Mouse (Mus musculus): ENCODE data around the gene Ntan1. TPM values are rescaled to one million over a fixed set of nuclear protein-coding genes. Genes with fewer than 3 reads are reported as not detected.
A peak's percentile ranks its signal among the peaks of the same experiment; 100 is the strongest.
"Not testable (repeated sequence)": the region's sequence is repeated elsewhere in the genome, so short reads cannot be mapped to it uniquely, and the experiment has no call there.

The Ntan1 gene
- polyA plus RNA-seq, 1 experiment from 2014 or later: 149 TPM

DNA sequence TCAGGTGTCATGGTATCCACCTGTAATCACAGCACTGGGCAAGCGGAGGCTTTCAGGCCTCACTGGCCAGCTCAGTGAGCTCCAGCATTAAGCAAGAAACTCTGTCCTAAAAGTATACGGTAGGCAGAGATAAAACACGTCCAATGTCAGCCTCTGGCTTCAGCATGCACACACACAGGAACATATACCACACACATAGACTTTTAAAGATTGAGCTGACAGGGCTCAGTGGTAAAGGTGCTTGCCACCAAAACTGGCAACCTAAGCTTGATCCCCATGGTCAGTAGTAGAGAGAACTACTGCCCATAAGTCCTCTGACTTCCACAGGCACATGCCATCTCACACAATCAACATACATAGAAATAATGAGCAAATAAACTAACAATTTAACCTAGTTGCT, 22.3 kb downstream of the Ntan1 start:
- DNase-seq (ENCODE audit: low spot score): no peak
- H3K4me1 ChIP-seq: no peaks in the 10 kb centered on the region
- no peaks in the 10 kb centered on the region for H3K9me3 ChIP-seq
- H3K27ac ChIP-seq (replicated peaks): no peak overlapping the region
- WGBS: 95% methylated on average over 3 of the region's 3 CpGs
- peaks cover 95% of the 10 kb centered on the region for H3K36me3 ChIP-seq (replicated peaks)
- no peaks in the 10 kb centered on the region for H3K27me3 ChIP-seq (replicated peaks; ENCODE audit: low read depth, poor library complexity, severe bottlenecking)
- no peak overlapping the region for H3K4me3 ChIP-seq

DNA sequence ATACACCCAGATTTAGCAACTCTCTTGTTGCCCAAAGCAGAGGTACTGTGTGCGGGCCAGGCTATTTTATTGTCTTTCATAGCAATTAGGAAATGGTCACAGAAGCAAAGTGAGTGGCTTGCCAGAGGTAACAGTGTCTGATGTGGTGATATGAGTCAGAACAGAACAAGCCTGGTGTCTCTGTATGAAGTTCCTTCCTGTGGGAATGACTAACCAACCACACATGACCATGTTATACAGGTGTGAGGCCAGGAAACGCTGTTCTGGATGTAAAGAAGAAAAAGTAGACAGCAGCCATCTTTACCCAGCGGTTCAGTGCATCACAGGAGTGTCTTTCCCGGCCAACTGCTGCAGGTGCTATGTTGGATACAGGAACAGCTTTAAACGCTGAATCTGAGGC, 26.4 kb downstream of the Ntan1 start:
- Histone ChIP-seq H3K9me3 (no peaks in the 10 kb centered on the region), H3K4me3 (no peak overlapping the region), H3K36me3 (replicated peaks) (peaks cover 79% of the 10 kb centered on the region), H3K27me3 (replicated peaks; ENCODE audit: low read depth, poor library complexity, severe bottlenecking) (no peaks in the 10 kb centered on the region), H3K27ac (replicated peaks) (no peak overlapping the region), H3K4me1 (no peaks in the 10 kb centered on the region)
- DNase-seq (ENCODE audit: low spot score): no peak
- WGBS: 90% methylated on average over 5 of the region's 5 CpGs

DNA sequence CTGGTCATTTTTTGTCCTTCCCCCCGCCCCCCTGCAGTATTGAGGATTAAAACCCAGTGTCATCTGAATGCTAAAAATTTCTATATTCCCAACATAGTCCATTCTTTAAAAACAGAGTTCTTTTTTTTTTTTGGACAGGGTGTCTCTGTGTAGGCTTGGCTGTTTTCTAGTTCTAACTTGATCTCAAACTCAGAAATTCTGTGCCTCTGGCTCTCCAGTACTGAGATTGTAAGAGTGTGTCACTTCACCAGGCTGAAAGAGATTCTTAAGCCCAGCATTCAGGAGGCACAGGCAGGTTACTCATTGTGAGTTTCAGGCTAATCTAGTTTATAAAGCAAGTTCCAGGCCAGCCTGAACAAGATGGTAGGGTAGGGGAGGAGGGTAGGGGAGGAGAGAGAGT, 28.0 kb downstream of the Ntan1 start:
- Histone ChIP-seq H3K4me1 (no peaks in the 10 kb centered on the region), H3K36me3 (replicated peaks) (peaks cover 70% of the 10 kb centered on the region), H3K4me3 (no peak overlapping the region), H3K27me3 (replicated peaks; ENCODE audit: low read depth, poor library complexity, severe bottlenecking) (no peaks in the 10 kb centered on the region), H3K9me3 (no peaks in the 10 kb centered on the region), H3K27ac (replicated peaks) (no peak overlapping the region)
- WGBS: 91% methylated on average over 1 of the region's 1 CpGs
- DNase-seq (ENCODE audit: low spot score): no peak

DNA sequence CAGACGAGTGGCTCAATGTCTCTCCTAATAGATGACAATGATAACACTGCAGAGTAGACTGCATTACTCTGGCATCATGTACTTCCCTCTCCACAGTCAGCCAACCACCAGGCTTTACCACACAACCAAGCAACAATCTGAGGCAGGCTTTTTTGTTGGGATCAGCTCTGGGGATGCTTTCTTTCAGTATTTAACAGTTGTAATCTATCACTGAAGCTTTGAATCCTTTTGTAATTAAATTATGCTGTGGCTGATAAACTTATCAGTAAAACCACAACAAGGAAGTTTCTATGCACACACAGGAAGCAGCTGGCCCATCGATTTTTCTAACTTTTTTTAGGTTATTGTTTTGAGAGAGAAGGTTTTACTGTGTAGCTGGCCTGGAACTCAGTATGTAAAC, 29.7 kb downstream of the Ntan1 start:
- Histone ChIP-seq H3K4me1 (no peaks in the 10 kb centered on the region), H3K27ac (replicated peaks) (no peak overlapping the region), H3K9me3 (no peaks in the 10 kb centered on the region), H3K36me3 (replicated peaks) (peaks cover 68% of the 10 kb centered on the region), H3K27me3 (replicated peaks; ENCODE audit: low read depth, poor library complexity, severe bottlenecking) (no peaks in the 10 kb centered on the region), H3K4me3 (no peak overlapping the region)
- no peak for DNase-seq (ENCODE audit: low spot score)
- WGBS: 83% methylated on average over 2 of the region's 2 CpGs

DNA sequence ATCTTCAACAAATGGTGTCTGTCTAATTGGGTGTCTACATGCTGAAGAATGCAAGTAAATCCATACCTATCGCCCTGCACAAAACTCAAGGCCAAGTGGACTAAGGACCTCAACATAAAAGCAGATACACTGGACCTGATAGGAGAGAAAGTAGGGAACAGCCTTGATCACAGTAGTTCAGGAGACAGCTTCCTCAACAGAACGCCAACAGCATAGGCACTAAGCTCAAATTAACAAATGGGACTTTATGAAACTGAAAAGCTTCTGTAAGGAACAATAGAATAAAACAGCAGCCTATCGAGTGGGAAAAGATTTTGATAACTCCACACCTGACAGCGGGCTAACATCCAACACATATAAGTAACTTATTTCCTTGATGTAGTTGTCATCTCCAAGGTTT, 32.8 kb downstream of the Ntan1 start:
- no peak for DNase-seq (ENCODE audit: low spot score)
- Histone ChIP-seq H3K27me3 (replicated peaks; ENCODE audit: low read depth, poor library complexity, severe bottlenecking) (no peaks in the 10 kb centered on the region), H3K36me3 (replicated peaks) (peaks cover 60% of the 10 kb centered on the region), H3K4me1 (no peaks in the 10 kb centered on the region), H3K27ac (replicated peaks) (no peak overlapping the region), H3K4me3 (no peak overlapping the region), H3K9me3 (no peaks in the 10 kb centered on the region)
- 95% methylated on average over 4 of the region's 4 CpGs for WGBS

DNA sequence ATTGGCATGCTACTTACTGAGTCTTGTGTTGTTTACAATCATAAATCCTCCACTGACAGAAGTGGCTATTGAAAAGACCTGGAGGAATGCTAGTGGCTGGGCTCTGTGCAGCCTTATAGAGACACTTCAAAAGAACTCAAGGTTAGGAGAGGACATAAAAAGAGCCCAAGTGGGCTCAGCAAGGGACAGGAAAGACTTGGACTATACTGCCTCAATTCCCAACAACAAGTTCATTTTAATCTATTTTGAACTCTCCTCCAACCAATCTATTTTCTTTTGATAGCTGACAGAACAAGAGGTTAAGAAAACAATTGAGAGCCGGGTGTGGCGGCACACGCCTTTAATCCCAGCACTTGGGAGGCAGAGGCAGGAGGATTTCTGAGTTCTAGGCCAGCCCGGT, 35.2 kb downstream of the Ntan1 start:
- no peak overlapping the region for H3K27ac ChIP-seq (replicated peaks)
- 92% methylated on average over 4 of the region's 4 CpGs for WGBS
- no peak for DNase-seq (ENCODE audit: low spot score)
- H3K4me3 ChIP-seq: no peak overlapping the region
- H3K4me1 ChIP-seq: no peaks in the 10 kb centered on the region
- H3K27me3 ChIP-seq (replicated peaks; ENCODE audit: low read depth, poor library complexity, severe bottlenecking): no peaks in the 10 kb centered on the region
- H3K36me3 ChIP-seq (replicated peaks): peaks cover 61% of the 10 kb centered on the region
- H3K9me3 ChIP-seq: no peaks in the 10 kb centered on the region

DNA sequence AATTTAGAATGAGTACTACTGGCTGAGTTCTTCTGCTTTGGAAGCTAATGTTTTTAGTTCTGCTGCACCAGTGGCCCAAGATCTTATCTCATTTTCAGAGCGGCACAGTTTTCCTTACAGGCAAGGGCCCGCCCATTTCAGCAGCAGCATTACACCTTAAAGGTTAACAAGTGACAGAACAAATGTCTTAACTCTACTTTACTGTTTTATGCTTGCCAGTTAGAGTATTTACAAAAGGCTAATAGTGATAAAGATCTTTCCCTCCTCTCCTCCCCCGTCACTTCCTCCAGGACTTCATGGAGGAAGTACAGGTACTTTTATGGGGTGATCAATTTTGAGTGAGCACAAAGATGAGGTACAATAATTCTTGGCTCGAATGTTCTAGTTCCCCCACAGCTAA, 47.4 kb downstream of the Ntan1 start:
- no peak overlapping the region for H3K4me3 ChIP-seq
- WGBS: 75% methylated on average over 4 of the region's 4 CpGs
- H3K9me3 ChIP-seq: no peaks in the 10 kb centered on the region
- no peak overlapping the region for H3K27ac ChIP-seq (replicated peaks)
- H3K27me3 ChIP-seq (replicated peaks; ENCODE audit: low read depth, poor library complexity, severe bottlenecking): no peaks in the 10 kb centered on the region
- peaks cover 28% of the 10 kb centered on the region for H3K36me3 ChIP-seq (replicated peaks)
- no peak for DNase-seq (ENCODE audit: low spot score)
- peaks cover 10% of the 10 kb centered on the region for H3K4me1 ChIP-seq

DNA sequence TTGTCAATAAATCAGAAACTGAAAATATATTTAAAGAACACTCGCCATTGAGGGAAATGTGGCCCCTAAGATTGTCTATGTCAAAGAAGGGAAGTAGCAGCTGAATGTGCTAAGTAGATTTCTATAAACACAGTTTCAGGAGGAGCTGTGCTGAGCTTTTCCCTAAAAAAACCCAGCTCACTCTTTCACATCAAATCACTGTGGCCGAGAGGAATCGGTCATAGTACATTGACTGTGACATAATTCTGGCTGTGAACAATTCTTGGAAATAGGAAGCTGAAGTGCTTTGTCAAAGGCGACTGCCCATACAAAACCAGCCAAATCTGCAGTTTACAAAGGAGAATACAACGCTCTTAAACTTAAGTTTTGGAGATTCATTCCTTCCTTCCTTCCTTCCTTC, 48.0 kb downstream of the Ntan1 start:
- Histone ChIP-seq H3K4me1 (peaks cover 10% of the 10 kb centered on the region), H3K36me3 (replicated peaks) (peaks cover 32% of the 10 kb centered on the region), H3K9me3 (no peaks in the 10 kb centered on the region), H3K4me3 (no peak overlapping the region), H3K27ac (replicated peaks) (no peak overlapping the region), H3K27me3 (replicated peaks; ENCODE audit: low read depth, poor library complexity, severe bottlenecking) (no peaks in the 10 kb centered on the region)
- DNase-seq (ENCODE audit: low spot score): no peak
- WGBS: 89% methylated on average over 5 of the region's 5 CpGs

DNA sequence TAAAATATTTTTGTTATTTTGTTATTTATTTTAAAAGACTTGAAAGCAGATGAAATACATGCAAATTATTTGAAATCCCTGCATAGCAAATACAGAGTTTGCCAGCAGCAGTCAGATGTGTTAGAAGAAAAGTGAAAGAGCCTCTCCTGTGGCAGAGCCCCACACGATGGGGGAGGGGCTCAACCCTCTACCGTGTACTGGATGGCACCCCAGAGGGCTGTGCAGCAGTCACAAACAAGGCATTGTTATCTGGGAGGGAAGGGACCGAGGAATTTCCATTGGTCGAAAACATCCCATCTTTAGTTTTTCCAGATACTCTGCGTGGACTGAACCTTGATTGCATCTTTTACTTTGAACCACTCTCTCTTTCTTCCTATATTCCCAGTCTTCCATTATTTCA, 48.8 kb downstream of the Ntan1 start:
- H3K27me3 ChIP-seq (replicated peaks; ENCODE audit: low read depth, poor library complexity, severe bottlenecking); H3K27ac ChIP-seq (replicated peaks); H3K9me3 ChIP-seq: not testable (repeated sequence)
- Histone ChIP-seq H3K4me1 (peaks cover 10% of the 10 kb centered on the region), H3K4me3 (peak overlapping the region; percentile 60; the same call in 1 of the 2 replicates), H3K36me3 (replicated peaks) (peaks cover 37% of the 10 kb centered on the region)
- 17% methylated on average over 5 of the region's 5 CpGs for WGBS
- DNase-seq (ENCODE audit: low spot score): peak; percentile 28

DNA sequence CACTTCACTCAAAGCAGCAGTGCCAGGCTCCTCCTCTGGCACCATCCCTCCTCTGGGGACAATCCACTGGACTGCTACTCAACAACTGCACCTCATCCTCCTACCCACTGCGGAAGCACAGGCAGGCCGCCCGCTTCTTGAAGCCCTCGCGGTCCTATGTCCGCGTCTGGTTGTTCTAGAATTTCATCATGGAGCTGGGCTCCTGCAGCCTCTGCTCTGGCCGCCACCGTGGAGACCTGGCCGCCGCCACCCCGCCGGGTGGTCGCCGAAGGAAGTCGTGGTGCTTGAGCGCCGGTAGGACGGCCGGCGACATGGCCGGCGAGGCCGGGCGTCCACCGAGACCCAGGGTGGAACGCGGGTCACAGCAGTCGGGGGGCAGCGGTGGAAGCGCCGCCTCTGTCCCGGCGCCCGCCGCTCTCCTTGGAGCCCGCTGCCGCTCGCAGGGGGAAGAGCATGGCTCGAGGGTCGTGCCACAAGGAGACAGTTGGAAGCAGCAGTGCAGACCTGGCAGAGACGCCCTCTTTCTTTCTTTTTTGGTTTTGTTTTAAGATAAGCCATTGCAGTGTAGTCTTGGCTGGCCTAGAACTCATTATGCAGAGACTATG, 49.4 kb downstream of the Ntan1 start:
- peak overlapping the region; percentile 60 for H3K4me3 ChIP-seq
- H3K27ac ChIP-seq (replicated peaks): peak overlapping the region; percentile 83
- no peaks in the 10 kb centered on the region for H3K27me3 ChIP-seq (replicated peaks; ENCODE audit: low read depth, poor library complexity, severe bottlenecking)
- no peaks in the 10 kb centered on the region for H3K9me3 ChIP-seq
- H3K36me3 ChIP-seq (replicated peaks): peaks cover 31% of the 10 kb centered on the region
- WGBS: 3% methylated on average over 42 of the region's 42 CpGs
- DNase-seq (ENCODE audit: low spot score): peak; percentile 56
- H3K4me1 ChIP-seq: peaks cover 10% of the 10 kb centered on the region

DNA sequence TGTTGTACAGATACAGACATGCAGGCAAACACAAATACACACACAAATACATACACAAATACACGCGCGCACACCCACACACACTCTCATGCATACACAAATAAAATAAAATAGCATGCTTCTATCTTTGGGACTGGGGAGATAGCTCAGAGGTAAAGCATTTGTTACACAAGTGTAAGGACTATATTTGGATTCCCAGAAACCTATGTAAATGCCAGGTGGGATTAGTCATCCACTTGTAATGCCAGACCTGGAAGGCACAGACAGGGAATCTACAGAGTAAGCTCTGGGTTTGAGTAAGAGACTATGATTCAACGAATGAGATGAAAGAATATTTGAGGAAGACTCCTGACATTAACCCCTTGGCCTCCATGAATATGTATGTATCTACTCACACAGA, 56.8 kb downstream of the Ntan1 start:
- no peaks in the 10 kb centered on the region for H3K4me1 ChIP-seq
- DNase-seq (ENCODE audit: low spot score): no peak
- H3K4me3 ChIP-seq: no peak overlapping the region
- H3K27me3 ChIP-seq (replicated peaks; ENCODE audit: low read depth, poor library complexity, severe bottlenecking): no peaks in the 10 kb centered on the region
- H3K36me3 ChIP-seq (replicated peaks): peaks cover 72% of the 10 kb centered on the region
- 92% methylated on average over 4 of the region's 4 CpGs for WGBS
- H3K9me3 ChIP-seq: no peaks in the 10 kb centered on the region
- no peak overlapping the region for H3K27ac ChIP-seq (replicated peaks)

DNA sequence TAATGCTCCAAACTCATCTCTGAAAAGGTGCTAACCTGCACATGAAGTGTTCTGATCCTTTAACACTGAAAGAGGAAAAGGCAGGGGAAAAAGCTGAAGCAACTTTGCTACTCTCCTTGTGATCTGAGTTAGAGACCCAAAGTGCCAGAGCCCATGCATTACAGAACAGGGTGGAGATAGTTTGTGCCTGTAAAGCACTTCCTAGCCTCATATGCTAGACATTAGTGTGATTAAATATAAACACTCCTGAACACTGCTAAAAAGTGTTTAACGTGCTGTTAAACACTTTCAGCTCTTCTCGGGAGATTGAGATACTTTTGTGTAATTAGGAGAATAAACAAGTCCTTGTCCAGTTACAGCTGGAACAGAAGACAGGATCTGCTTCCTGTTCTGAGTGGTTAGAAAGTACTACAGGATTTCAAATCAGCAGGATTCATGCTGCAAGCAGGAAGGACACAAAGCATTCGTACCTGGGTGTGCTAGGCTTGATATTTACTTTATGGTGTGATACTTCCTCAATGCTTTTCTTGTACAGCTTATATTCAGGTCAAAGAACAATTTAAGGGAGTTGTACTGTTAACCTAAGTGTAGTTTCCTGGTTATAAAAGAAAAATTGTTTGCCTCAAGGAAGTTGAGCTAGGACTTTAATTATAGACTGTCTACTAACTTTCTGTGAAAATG, 64.6 kb downstream of the Ntan1 start:
- no peaks in the 10 kb centered on the region for H3K27me3 ChIP-seq (replicated peaks; ENCODE audit: low read depth, poor library complexity, severe bottlenecking)
- H3K36me3 ChIP-seq (replicated peaks): peaks cover 18% of the 10 kb centered on the region
- 45% methylated on average over 3 of the region's 3 CpGs for WGBS
- H3K9me3 ChIP-seq: no peaks in the 10 kb centered on the region
- no peak overlapping the region for H3K27ac ChIP-seq (replicated peaks)
- no peak for DNase-seq (ENCODE audit: low spot score)
- no peak overlapping the region for H3K4me3 ChIP-seq
- no peaks in the 10 kb centered on the region for H3K4me1 ChIP-seq
